Mouse (Mus musculus): ENCODE data around the gene Ovca2.

Ovca2 gene

GRCm38 (mm10) chr11:75178672-75179208, at the start of gene Ovca2:
TSS of gene Ovca2 (minus strand) at chr11:75178835.
- in situ Hi-C loops (cut with MboI, MseI), result no loop called here

GRCm38 (mm10) chr11:75227632-75228031, 49.0 kb upstream of the Ovca2 start:
- in situ Hi-C loops (cut with MboI, MseI), result no loop called here

- in situ Hi-C loops (cut with MboI, MseI), result no loop called here
These were observed 46.2 kb upstream of the Ovca2 start for GRCm38 (mm10) chr11:75224835-75225234.

GRCm38 (mm10) chr11:75224062-75224461, 45.4 kb upstream of the Ovca2 start:
- in situ Hi-C loops (cut with MboI, MseI), result no loop called here

- in situ Hi-C loops (cut with MboI, MseI), result no loop called here
These were observed 42.0 kb upstream of the Ovca2 start for GRCm38 (mm10) chr11:75220517-75221145.

- in situ Hi-C loops (cut with MboI, MseI), result no loop called here
These were observed 41.5 kb upstream of the Ovca2 start for GRCm38 (mm10) chr11:75220115-75220514.

GRCm38 (mm10) chr11:75214081-75214950, 35.7 kb upstream of the Ovca2 start:
- in situ Hi-C loops (cut with MboI, MseI), result no loop called here

- in situ Hi-C loops (cut with MboI, MseI), result no loop called here
These were observed 34.9 kb upstream of the Ovca2 start for GRCm38 (mm10) chr11:75213372-75214080.

GRCm38 (mm10) chr11:75212876-75213275, 34.2 kb upstream of the Ovca2 start:
- in situ Hi-C loops (cut with MboI, MseI), result no loop called here

GRCm38 (mm10) chr11:75212031-75212667, 33.5 kb upstream of the Ovca2 start:
- in situ Hi-C loops (cut with MboI, MseI), result no loop called here

GRCm38 (mm10) chr11:75210755-75211154, 32.1 kb upstream of the Ovca2 start:
- in situ Hi-C loops (cut with MboI, MseI), result no loop called here

GRCm38 (mm10) chr11:75210093-75210492, 31.5 kb upstream of the Ovca2 start:
- in situ Hi-C loops (cut with MboI, MseI), result no loop called here

- in situ Hi-C loops (cut with MboI, MseI), result no loop called here
These were observed 30.7 kb upstream of the Ovca2 start for GRCm38 (mm10) chr11:75209363-75209762.

GRCm38 (mm10) chr11:75206347-75206746, 27.7 kb upstream of the Ovca2 start:
- in situ Hi-C loops (cut with MboI, MseI), result no loop called here

GRCm38 (mm10) chr11:75204472-75204871, 25.8 kb upstream of the Ovca2 start:
- in situ Hi-C loops (cut with MboI, MseI), result no loop called here

- in situ Hi-C loops (cut with MboI, MseI), result no loop called here
These were observed 25.3 kb upstream of the Ovca2 start for GRCm38 (mm10) chr11:75203926-75204325.

- in situ Hi-C loops (cut with MboI, MseI), result no loop called here
These were observed 23.1 kb upstream of the Ovca2 start for GRCm38 (mm10) chr11:75201721-75202120.

GRCm38 (mm10) chr11:75200935-75201334, 22.3 kb upstream of the Ovca2 start:
- in situ Hi-C loops (cut with MboI, MseI), result no loop called here

GRCm38 (mm10) chr11:75199951-75200350, 21.3 kb upstream of the Ovca2 start:
- in situ Hi-C loops (cut with MboI, MseI), result no loop called here

- in situ Hi-C loops (cut with MboI, MseI), result no loop called here
These were observed 20.2 kb upstream of the Ovca2 start for GRCm38 (mm10) chr11:75198792-75199191.

- in situ Hi-C loops (cut with MboI, MseI), result no loop called here
These were observed 19.3 kb upstream of the Ovca2 start for GRCm38 (mm10) chr11:75197956-75198355.

GRCm38 (mm10) chr11:75196131-75196530, 17.5 kb upstream of the Ovca2 start:
- in situ Hi-C loops (cut with MboI, MseI), result no loop called here
